Mouse (Mus musculus) liver, embryonic 14.5 days (tissue): Measurements from ENCODE around the gene Cxcr1. TPM values are rescaled to one million over a fixed set of nuclear protein-coding genes. Genes with fewer than 3 reads are reported as not detected.

Experiments
- ATAC-seq: fragments of 200-750 bp; cut with Nextera tagmentation; 2 replicates; pipeline ENCODE4 v1.8.0; 2017; ENCODE audit warnings: moderate number of reproducible peaks, mild to moderate bottlenecking, moderate library complexity; ENCODE audit not compliant: insufficient read depth
- DNase-seq, 3 experiments: peaks; one replicate each; pipeline ENCODE4 v3.0.0-alpha.2; 2012 to 2013; ENCODE audit warnings: low read depth in 3 of 3, low spot score in 3 of 3
- H3K27ac ChIP-seq: fragments of 300-500 bp; sonication (generic); 2 replicates; pipeline ENCODE4 v1.5.1; 2014; ENCODE audit warnings: moderate library complexity, mild to moderate bottlenecking, control low read depth, inconsistent platforms
- H3K27me3 ChIP-seq: fragments of 300-500 bp; sonication (generic); 2 replicates; pipeline ENCODE4 v1.6.1; 2014; ENCODE audit warnings: mild to moderate bottlenecking, low read length, moderate library complexity; ENCODE audit not compliant: control insufficient read depth, insufficient read depth
- H3K36me3 ChIP-seq: fragments of 300-500 bp; sonication (generic); replicated peaks from 2 replicates; pipeline ENCODE4 v1.6.1; 2014; ENCODE audit warnings: low read depth; ENCODE audit not compliant: control insufficient read depth, insufficient read depth
- H3K4me1 ChIP-seq, 2 experiments: fragments of 200-500 bp in 1 of 2; fragments of 300-500 bp in 1 of 2; sonication (generic) in 1 of 2; replicated peaks; 2 replicates each; pipeline ENCODE4 v1.6.1; 2012 to 2014; ENCODE audit warnings: antibody characterized with exemption in 1 of 2, inconsistent platforms in 1 of 2, low read length in 1 of 2; ENCODE audit not compliant: control insufficient read depth in 2 of 2, insufficient read depth in 2 of 2
- H3K4me2 ChIP-seq: fragments of 300-500 bp; sonication (generic); 2 replicates; pipeline ENCODE4 v1.6.1; 2014; ENCODE audit warnings: low read depth, mild to moderate bottlenecking, control low read depth, moderate library complexity
- H3K4me3 ChIP-seq, 2 experiments: fragments of 200-500 bp in 1 of 2; fragments of 300-500 bp in 1 of 2; sonication (generic) in 1 of 2; 2 replicates each; pipeline ENCODE4 v1.5.1; 2012 to 2014; ENCODE audit warnings: low read depth in 2 of 2, low read length in 2 of 2, mild to moderate bottlenecking in 2 of 2, control low read depth in 1 of 2, inconsistent platforms in 1 of 2, moderate library complexity in 1 of 2; ENCODE audit not compliant: insufficient read depth in 1 of 2
- H3K9ac ChIP-seq: fragments of 300-500 bp; sonication (generic); replicated peaks from 2 replicates; pipeline ENCODE4 v1.6.1; 2014; ENCODE audit warnings: mild to moderate bottlenecking, control low read depth, moderate library complexity
- H3K9me3 ChIP-seq: fragments of 300-500 bp; sonication (generic); 2 replicates; pipeline ENCODE4 v1.6.1; 2016; ENCODE audit warnings: low read length, mixed read lengths; ENCODE audit not compliant: control insufficient read depth
- CTCF ChIP-seq: IDR thresholded peaks from 2 replicates; pipeline ENCODE4 v1.5.1; 2016; ENCODE audit warnings: antibody characterized with exemption, low read depth, control low read depth
- EP300 ChIP-seq: IDR thresholded peaks from 2 replicates; pipeline ENCODE4 v1.6.1; 2016; ENCODE audit warnings: antibody characterized with exemption, low read depth
- WGBS: fragments of 180-500 bp; shearing (Covaris S2); extraction: QIAGEN DNeasy Blood & Tissue Kit; methylation state at CpG from one replicate; pipeline ENCODE4 v1.1.7; 2014; ENCODE audit not compliant: insufficient replicate concordance; 5-methylcytosine and 5-hydroxymethylcytosine counted together
- polyA plus RNA-seq, 2 experiments: library from polyadenylated mRNA; depleted of rRNA in 1 of 2; stranded (reverse) in 1 of 2; unstranded in 1 of 2; fragments of >200 nt; fragmentation: Nextera tagmentation in 1 of 2; extraction: Ambion mirVana in 1 of 2; gene quantifications; 2 replicates each; pipeline versions ENCODE4 v1.2.1 to v1.2.3; 2012 to 2014

The Cxcr1 gene
- polyA plus RNA-seq, 2 experiments: not detected

- DNase-seq (no peak), ATAC-seq (no peak)
- no peak for TF ChIP-seq CTCF
- no peak for TF ChIP-seq EP300
- Histone ChIP-seq H3K9me3 (no peaks in the 10 kb centered on the region), H3K4me2 (no peak overlapping the region), H3K4me1 (peaks cover 0 to 7% of the 10 kb centered on the region in 2 experiments; a peak in 2 of 4 replicates), H3K36me3 (no peaks in the 10 kb centered on the region), H3K9ac (no peak overlapping the region), H3K27ac (no peak overlapping the region), H3K27me3 (no peaks in the 10 kb centered on the region), H3K4me3 (no peak overlapping the region)
- WGBS: 16% methylated on average over 14 of the region's 14 CpGs
These were observed 38.0 kb downstream of the Cxcr1 start for GRCm38 (mm10) chr1:74156381-74156910.

DNA sequence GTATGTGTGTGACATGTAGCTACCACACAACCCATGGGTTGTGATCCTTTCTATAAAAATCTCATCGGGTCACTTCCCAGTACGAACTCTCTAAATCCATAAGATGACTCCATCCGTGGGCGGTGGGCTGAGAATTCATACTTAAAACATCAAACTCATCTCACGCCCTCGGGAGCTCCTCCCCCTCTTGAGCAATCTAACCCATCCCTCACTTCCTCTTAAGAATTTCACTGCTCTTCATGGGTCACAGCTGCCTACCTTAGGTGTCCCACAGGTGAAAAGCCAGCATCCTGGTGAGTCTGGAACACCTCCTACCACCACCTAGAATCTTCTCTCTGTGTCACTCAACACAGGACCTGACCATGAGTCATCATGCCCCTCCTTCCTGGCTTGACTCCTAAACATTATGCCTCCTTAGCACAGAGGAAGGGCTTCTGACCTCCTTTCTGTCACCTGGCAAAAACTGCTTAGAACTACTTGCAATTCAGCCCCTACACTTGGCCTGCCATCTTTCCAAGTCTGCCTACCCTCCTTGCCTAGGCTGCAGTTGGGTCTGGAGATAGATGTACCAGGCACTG lies 38.9 kb downstream of the Cxcr1 start:
- WGBS: 46% methylated on average over 6 of the region's 6 CpGs
- TF ChIP-seq CTCF (no peak), EP300 (no peak)
- no peak overlapping the region for H3K9ac ChIP-seq
- H3K36me3 ChIP-seq: no peaks in the 10 kb centered on the region
- H3K4me1 ChIP-seq: peaks cover 0 to 14% of the 10 kb centered on the region in 2 experiments; a peak in 2 of 4 replicates
- ATAC-seq (no peak), DNase-seq (no peak)
- H3K27me3 ChIP-seq: no peaks in the 10 kb centered on the region
- no peaks in the 10 kb centered on the region for H3K9me3 ChIP-seq
- no peak overlapping the region for H3K4me3 ChIP-seq
- H3K27ac ChIP-seq: no peak overlapping the region
- no peak overlapping the region for H3K4me2 ChIP-seq

- Histone ChIP-seq H3K4me2 (no peak within 1 kb of the TSS), H3K9me3 (no peaks in the 10 kb centered on the region), H3K4me1 (peaks cover 0 to 23% of the 10 kb centered on the region in 2 experiments; a peak in 2 of 4 replicates), H3K27me3 (no peaks in the 10 kb centered on the region), H3K27ac (no peak within 1 kb of the TSS), H3K4me3 (no peak within 1 kb of the TSS), H3K36me3 (no peaks in the 10 kb centered on the region), H3K9ac (no peak within 1 kb of the TSS)
- 26% methylated on average over 8 of the region's 8 CpGs for WGBS
- DNase-seq (no peak), ATAC-seq (no peak)
- TF ChIP-seq EP300: no peak
- no peak for TF ChIP-seq CTCF
These were observed 40.8 kb downstream of the Cxcr1 start, which contains the start of gene Cxcr2 for GRCm38 (mm10) chr1:74153461-74154184. Cxcr2 (plus strand) TSS chr1:74153989.

- no peak overlapping the region for H3K9ac ChIP-seq
- no peak for DNase-seq
- H3K36me3 ChIP-seq: no peaks in the 10 kb centered on the region
- TF ChIP-seq CTCF (no peak), EP300 (no peak)
- WGBS: 8% methylated on average over 3 of the region's 3 CpGs
- H3K9me3 ChIP-seq: no peaks in the 10 kb centered on the region
- no peak for ATAC-seq
- no peak overlapping the region for H3K4me2 ChIP-seq
- no peaks in the 10 kb centered on the region for H3K27me3 ChIP-seq
- peaks cover 0 to 34% of the 10 kb centered on the region in 2 experiments; a peak in 2 of 4 replicates for H3K4me1 ChIP-seq
- H3K27ac ChIP-seq: no peak overlapping the region
- H3K4me3 ChIP-seq: no peak overlapping the region
These were observed 43.3 kb downstream of the Cxcr1 start for GRCm38 (mm10) chr1:74151091-74151490.

- DNase-seq: no peak
These were observed 44.3 kb downstream of the Cxcr1 start for GRCm38 (mm10) chr1:74150101-74150500.

More at GRCm38 (mm10) chr1:74150101-74150500, 44.3 kb downstream of the Cxcr1 start:
- Histone ChIP-seq H3K9ac (no peak overlapping the region), H3K9me3 (no peaks in the 10 kb centered on the region), H3K27me3 (no peaks in the 10 kb centered on the region), H3K36me3 (no peaks in the 10 kb centered on the region), H3K4me1 (peaks cover 0 to 33% of the 10 kb centered on the region in 2 experiments; a peak in 2 of 4 replicates), H3K27ac (no peak overlapping the region), H3K4me3 (no peak overlapping the region), H3K4me2 (no peak overlapping the region)
- WGBS: 45% methylated on average over 3 of the region's 3 CpGs
- TF ChIP-seq CTCF (no peak), EP300 (no peak)
- no peak for ATAC-seq
